Mouse (Mus musculus) ES-Bruce4 (cell line): ENCODE data around the gene Fars2.

Source experiments
- CTCF ChIP-seq: IDR thresholded peaks from one replicate; pipeline ENCODE4 v1.8.1; 2011; ENCODE audit warnings: low read depth, low read length
- POLR2A ChIP-seq: IDR thresholded peaks from one replicate; pipeline ENCODE4 v1.8.1; 2011; ENCODE audit warnings: low read length; ENCODE audit not compliant: insufficient read depth

GRCm38 (mm10) chr13:36729731-36730340 is 612.6 kb downstream of the Fars2 start:
- TF ChIP-seq POLR2A = no peak
- TF ChIP-seq CTCF = no peak
